Mouse (Mus musculus) G1E-ER4 (cell line): Measurements from ENCODE around the gene Nfkbil1. TPM values are rescaled to one million over a fixed set of nuclear protein-coding genes. Genes with fewer than 3 reads are reported as not detected.

Experiments
- GATA1 ChIP-seq: IDR thresholded peaks from one replicate; pipeline ENCODE4 v1.8.0; 2012; ENCODE audit warnings: low read length, inconsistent platforms
- polyA plus RNA-seq: library from polyadenylated mRNA; stranded (reverse); fragments of >175 nt; gene quantifications from 2 replicates; pipeline ENCODE4 v1.2.3, GENCODE M21; 2012

Nfkbil1 gene
- 39.6 and 44.3 TPM in 2 replicates for polyA plus RNA-seq

DNA sequence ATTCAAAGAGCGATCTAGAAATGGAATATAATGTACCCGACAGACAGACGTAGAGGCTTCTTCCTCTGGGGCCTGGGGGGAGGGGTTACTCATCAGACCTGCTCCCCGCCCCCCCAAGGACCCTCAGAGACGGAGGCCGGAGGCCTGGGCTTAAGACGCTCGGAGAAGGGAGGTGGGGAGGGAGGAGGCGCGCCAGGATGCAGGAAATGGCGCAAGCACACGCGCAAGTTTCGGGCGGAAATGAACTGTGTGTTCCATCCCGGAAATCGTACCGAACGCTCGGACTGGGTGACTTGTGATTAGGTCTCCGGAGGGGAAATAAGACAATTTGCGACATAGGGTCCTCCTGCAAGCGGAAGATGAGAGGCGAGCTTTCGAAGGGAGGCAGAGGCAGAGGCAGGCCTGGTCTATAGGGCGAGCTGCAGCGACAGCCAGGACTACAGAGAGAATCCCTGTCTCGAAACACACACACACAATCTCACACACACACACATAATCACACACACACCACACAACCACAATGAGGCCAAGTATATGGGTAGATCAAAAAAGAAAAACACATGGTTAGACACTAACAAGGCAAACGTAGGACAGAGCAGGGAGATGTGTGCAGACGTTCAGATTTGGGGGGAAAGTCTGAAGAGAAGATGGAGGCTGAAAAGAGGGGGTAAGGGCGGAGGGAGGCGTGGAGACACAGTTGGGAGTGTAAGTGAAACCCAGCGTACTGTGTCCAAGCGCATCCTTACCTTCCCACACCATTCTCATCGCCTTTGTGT, at the start of gene Nfkbil1:
Nfkbil1 (minus strand) TSS at position 179 of the 776 bp plus-strand sequence.
- TF ChIP-seq GATA1 = no peak

DNA sequence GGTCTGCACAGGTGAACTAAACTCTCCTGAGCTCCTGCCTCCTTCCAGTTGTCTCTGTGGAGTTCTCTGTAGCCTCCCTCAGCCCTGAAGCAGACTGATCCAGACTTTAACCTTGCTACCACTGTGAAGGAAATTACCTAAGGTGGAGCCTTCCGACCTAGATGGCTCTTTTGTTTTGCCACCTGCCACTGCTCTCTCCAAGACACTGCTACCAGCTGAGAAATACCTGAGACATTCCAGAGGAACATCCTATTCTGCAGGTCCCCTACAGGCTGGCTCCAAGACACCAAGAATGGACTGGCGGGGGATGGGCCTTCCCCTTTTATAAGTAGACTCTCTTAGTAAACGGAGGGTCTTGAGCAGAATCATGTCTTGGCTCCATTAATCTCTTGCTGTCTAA, 44.7 kb upstream of the Nfkbil1 start:
- TF ChIP-seq GATA1 = no peak

DNA sequence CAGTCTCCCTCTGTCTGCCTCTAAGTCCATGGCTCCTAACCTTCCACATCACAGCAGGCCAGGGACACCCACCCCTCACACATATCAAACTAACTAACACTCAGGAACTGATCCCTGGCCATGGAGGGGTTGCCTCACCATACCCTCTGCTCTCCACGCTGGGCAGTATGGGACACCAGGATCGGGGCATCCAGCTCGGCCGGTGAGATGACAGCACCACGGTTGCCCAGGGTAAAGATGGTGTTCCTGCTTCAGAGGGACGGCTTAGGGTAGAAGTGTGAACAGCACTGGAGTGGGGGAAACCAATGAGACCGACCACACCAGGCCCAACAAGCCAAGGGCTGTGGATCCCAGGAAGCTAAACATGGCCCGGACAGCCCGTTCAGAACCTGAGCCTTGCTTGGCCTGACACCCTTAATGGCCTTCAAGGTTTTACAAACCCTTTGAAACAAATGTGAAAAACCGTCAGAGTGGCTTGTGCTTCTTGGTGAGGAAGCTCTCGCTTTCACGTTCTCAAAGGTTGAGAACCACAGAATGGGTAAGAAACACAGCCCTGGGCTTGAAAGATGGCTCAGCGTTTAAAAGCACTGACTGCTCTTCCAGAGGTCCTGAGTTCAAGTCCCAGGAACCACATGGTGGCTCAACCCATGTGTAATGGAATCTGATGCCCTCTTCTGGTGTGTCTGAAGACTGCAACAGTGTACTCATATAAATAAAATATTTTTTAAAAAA, 43.5 kb upstream of the Nfkbil1 start:
- TF ChIP-seq GATA1 = no peak

DNA sequence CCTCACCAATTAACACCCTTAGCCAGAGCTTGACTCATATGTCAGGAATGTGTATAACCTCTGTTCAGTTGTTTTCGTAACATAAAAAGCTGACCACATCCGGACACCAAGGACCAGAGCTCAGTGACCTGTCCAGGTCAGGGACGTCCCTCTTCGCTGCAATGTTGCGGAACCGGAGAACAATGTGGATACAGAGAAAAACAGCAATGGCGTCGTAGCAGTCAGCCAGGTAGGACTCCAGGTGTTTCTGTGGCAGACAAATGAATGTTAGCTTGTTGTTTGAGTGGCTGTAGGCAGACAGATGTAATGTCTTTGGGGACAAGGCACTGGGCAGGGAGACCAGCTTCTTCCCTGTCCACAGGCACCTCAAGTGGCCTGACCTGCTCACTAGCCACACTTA, 42.5 kb upstream of the Nfkbil1 start:
- TF ChIP-seq GATA1 = no peak

DNA sequence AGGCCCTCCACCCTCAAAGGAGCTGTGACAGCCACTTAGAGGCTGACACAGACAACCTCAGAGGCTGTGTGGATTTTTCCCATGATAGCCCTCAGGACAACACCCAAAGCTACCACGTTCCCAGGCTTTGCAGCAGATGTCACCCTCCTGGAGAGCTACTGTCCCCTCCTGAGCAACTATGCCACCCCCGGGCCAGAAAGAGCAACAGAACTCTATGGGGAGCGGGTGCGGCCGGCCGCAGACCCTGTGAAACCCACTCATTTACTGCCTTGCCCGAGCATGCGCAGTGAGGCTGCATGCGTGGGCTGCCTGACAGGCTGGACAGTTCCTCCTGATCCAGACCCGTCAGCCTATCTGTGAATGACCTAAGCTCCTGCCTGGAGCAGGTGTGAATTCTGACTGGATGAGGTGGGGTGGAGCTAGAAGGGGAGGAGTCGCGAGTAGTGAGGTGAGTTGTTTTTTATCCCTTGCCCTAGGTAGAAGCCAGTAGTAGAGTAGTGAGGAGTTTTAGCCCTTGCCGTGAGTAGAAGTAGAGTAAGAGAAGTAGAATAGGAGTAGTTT, 40.8 kb upstream of the Nfkbil1 start:
- no peak for TF ChIP-seq GATA1

DNA sequence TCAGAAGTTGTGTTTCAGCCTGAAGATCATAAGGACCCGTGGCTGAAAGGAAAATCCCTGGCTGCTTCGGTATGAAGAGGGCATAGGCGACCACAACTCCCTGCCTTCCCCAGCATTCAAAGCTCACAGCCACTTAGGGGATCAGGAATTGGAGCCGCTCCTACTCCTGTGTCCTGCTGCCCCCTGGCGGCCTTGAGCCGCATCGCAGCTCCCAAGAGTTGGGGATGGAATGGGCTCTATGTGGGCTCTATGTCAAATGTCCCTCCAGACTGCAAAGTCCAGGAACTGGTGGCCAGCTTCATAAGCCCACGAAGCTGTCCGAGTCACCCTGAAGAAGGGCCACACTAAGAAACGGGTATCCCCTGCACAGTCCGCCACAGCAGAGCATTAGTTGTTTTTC, 39.2 kb upstream of the Nfkbil1 start:
- TF ChIP-seq GATA1 = no peak

DNA sequence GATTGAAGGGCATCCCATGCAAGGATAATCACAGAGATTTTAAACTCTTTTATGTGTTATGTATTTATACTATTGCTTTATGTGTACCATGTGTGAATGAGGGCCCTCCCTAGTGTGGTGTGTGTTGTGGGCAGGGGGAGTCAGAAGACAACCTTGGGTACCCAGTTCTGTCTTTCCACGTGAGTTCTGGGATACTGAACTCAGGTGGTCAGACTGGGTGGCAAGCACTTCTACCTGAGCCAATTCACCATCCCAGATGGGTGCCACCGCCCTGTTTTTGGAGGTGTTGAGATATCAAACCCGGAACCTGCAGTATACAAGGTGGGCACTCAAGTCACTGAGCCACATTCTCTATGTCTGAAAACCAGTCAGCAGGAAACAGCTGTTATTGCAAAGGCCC, 36.7 kb upstream of the Nfkbil1 start:
- no peak for TF ChIP-seq GATA1

DNA sequence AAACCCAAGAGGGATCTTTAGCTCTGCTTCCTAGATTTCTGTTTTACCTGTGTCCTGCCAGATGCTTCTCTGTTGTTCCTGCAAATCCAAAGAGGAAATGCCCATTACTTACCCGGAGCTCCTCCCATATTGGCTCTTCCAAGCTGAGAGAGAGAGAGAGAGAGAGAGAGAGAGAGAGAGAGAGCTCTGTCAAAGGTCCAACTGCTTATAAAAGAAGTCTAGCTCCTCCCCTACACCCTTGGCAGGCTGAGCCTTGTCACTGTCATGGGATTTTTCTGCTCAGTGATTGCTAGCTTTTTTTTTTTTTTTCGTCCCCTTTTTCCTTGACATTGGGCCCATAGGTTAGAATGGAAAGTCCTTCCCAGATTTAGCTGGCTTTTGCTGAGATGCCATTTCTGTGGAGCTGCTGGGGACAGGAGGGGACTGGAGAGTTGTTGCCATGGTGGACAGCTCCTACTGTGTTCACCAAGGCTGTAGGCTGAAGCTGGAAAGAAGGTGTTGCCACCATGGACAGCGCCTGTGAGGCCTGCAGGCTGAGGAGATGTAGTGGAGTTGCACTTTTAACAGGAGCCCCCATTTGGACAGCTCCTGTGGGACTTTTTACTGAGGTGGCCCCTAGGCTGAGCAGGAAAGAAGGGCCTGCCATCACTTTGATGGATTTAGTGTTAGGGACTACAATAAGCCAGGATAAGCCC, 34.2 kb upstream of the Nfkbil1 start:
- no peak for TF ChIP-seq GATA1

DNA sequence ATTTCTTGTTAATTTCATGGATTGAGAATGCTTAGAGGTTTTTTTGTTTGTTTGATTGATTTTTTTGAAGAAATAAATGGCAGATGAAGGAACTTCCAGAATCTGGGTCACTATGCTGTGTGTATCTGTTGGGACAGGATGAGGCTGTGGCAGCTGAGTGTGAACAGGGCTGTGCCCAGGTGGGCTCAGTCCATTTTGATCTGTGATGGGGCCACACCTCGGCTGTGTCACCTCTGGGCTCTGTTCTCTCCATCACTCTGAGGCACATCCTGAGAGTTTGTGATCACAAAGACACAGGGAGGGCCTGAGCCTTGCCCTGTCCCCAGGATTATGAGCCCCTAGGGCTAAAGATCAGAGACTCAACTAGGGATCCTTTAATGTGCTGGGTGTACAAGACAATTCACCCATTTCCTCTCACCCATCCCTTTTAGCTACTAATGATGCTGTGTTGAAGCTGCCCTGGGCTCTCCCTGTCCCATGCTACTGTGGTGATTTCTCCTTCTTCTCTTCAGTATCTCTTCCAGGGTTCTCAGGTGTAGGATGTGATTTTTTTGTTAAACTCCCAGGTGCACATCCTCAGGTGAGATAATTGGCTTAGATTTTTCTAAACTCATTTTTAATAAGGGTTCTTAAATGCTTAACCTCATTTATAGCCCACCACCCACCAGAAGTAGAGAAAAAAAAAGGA, 32.0 kb upstream of the Nfkbil1 start:
- no peak for TF ChIP-seq GATA1

DNA sequence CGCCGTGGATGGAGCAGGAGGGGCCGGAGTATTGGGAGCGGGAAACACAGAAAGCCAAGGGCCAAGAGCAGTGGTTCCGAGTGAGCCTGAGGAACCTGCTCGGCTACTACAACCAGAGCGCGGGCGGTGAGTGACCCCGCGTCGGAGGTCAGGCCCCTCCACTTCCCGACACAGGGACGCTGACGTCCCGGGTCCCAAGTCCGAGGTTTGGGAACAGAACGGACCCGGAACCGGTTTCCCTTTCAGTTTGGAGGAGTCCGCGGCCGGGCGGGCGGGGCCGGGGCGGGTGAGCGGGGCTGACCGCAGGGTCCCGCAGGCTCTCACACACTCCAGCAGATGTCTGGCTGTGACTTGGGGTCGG, 27.9 kb upstream of the Nfkbil1 start:
- TF ChIP-seq GATA1 = no peak

DNA sequence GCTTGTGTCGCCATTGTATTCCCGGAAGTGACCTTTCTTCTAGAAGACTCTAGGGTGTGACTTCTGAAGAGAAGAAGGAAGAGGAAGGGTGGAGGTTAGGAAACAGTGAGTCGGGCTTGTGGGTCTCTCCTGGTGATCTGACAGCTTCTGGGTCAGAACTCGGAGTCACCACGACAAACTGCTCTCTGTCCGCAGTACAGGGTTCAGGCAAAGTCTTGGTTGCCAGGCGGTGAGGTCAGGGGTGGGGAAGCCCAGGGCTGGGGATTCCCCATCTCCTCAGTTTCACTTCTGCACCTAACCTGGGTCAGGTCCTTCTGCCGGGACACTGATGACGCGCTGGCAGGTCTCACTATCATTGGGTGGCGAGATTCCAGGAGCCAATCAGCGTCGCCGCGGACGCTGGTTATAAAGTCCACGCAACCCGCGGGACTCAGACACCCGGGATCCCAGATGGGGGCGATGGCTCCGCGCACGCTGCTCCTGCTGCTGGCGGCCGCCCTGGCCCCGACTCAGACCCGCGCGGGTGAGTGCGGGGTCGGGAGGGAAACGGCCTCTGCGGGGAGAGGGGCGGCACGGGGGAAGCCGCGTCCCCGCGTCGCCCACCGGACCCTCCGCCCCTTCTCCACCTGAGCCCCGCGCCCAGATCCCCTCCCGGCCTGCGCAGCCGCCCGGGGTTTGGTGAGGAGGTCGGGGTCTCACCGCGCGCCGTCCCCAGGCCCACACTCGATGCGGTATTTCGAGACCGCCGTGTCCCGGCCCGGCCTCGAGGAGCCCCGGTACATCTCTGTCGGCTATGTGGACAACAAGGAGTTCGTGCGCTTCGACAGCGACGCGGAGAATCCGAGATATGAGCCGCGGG, 27.3 kb upstream of the Nfkbil1 start, which contains the start of gene H2-D1:
H2-D1 (plus strand) TSS at position 67 of the 859 bp plus-strand sequence.
- TF ChIP-seq GATA1 = no peak

DNA sequence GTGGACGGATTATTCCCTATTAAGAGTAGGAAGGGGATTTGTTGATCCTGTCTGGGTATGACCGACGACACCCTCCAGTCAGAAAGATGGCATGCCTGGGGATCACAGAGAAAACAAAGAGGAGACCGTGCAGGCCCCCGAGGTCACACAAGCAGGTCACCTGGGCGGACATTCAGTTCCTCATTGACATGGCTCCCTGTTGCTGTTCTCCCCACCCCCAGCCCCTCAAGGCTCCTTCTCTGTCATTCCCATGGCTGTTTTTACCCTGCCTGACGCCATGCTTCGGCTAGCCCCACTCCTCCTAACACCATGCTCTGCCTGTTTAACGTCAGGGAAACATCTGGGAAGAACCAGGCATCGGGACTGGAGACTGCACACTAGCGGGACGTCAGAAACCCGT, 26.1 kb upstream of the Nfkbil1 start:
- TF ChIP-seq GATA1 = no peak

DNA sequence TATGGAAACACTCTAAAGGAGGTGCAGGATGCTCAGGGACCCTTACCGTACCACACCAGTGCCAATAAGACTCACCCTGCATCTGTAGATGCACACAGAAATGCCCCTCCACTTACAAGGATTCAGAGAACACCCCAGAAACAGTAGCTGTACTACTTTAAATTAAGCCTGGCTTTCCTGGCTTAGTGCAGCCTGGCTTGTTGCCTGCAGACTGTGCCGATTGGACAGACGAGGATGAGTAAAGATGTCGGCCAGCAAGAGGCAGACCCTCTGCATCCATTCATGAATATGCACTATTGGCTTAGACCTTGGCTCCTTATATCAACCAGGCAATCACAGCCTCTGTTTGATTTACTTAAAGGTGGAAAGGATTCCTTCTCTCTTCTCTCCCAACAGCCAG, 24.0 kb upstream of the Nfkbil1 start:
- TF ChIP-seq GATA1 = no peak

DNA sequence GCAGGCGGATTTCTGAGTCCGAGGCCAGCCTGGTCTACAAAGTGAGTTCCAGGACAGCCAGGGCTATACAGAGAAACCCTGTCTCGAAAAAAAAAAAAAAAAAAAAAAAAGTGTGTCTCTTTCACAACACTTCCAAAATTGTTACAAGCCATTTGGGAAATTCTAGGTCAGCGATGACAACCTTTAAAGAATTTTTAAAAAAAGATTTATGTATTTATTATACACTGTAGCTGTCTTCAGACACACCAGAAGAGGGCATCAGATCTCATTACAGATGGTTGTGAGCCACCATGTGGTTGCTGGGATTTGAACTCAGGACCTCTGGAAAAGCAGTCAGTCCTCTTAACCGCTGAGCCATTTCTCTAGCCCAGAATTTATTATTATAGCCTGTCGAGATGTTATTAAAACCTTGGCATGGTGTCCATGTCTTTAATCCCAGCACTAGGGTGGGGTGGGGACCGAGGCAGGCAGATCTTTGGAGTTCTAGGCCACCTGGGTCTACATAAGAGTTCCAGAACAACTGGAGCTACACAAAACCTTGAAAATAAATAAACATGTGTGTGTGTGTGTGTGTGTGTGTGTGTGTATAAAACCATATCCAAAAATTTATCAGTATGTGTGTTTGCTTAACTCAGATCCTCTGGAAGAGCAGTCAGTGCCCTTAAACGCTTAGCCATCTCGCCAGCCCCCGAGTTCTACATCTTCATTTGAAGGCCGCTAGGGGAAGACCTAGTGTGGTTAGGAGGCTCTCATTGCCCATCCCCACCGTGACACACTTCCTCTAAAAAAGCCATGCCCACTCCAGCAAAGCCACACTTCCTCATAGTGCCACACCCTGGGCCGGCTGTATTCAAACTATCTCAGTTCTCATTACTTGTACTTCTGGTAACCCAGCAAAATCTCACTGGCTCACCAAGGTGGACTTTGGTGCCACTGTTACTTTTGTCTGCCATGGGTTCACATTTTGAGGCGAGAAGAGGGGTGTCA, 23.2 kb upstream of the Nfkbil1 start:
- TF ChIP-seq GATA1 = no peak
